Mouse (Mus musculus) cortical plate, adult 2 months (tissue): ENCODE measurements around the gene Eif4e1b.

Source experiments
- CTCF ChIP-seq: fragments of 200-500 bp; IDR thresholded peaks from 2 replicates; pipeline ENCODE4 v1.5.1; 2011; ENCODE audit warnings: mild to moderate bottlenecking, control low read depth, low read length; ENCODE audit not compliant: insufficient read depth; ENCODE audit errors: extremely low read depth
- POLR2A ChIP-seq: fragments of 200-500 bp; IDR thresholded peaks from 2 replicates; pipeline ENCODE4 v1.6.1; 2011; ENCODE audit warnings: mild to moderate bottlenecking, low read length, control low read depth; ENCODE audit not compliant: insufficient read depth; ENCODE audit errors: extremely low read depth

DNA sequence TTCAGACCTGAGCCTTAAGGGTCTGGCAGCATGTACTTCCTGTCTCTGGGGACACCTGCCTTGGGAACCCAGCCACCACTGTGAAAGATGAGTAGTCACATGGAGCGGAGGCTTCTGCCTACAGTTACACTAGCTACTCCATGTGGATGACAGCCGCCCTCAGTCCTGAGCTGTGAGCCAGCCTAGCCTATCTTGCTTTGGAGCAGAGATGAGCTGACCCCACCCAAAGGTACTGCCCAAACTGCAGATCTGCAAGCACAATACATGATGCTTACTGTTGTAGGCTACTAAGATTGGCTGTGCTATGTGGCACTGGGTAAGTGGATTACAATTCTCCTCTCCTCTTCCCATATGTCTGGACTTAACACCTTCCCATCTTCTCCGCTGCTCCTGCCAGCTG is 2.7 kb upstream of the Eif4e1b start:
- TF ChIP-seq POLR2A, result no peak
- TF ChIP-seq CTCF, result no peak
